Mouse (Mus musculus) kidney, postnatal 4 days (tissue): ENCODE results near the gene Vmn2r15.

Source experiments
- DNase-seq, 2 experiments: peaks; one replicate each; pipeline ENCODE4 v3.0.0; 2021; ENCODE audit warnings: mixed read lengths in 2 of 2

Gene Vmn2r15

DNA sequence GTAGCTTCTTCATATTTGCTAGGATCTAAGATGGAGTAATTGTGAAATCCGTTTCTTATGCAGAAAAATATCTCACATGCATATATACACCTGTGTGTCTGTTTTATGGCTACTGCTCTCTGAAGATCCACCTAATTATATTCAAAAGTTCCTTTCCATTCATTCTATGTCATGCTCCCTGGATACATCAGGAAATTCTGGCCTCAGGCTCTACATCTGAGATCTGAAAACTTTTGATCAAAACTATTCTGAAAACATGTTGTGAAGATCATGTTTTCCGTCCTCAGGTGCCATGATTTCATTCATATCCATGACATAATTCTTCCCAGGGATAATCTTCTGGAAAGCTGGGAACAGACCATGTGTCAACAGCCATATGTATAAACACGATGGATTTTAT is at the start of gene Vmn2r15:
Gene Vmn2r15, minus strand, starts transcription at position 101 of the 400 bp plus-strand sequence.
- DNase-seq, result no peak

DNA sequence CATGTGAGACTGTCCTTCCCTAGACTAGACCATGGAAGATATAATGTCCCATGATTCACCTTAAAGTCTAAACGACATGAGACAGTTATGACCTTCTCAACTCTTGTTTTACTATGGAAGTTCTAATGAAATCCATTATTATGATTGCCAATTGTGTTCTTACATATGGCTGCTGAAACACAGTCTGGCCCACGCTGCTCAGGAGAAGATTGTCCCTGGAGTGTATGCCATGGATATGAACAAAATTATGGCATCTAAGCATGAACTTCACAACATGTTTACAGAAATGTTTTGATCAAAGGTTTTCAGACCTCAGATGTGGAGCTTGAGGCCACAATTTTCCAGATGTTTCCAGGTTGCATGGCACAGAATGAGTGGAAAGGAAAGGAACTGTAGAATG is 32.4 kb upstream of the Vmn2r15 start, which contains the start of gene Vmn2r16:
Gene Vmn2r16, plus strand, starts transcription at position 301 of the 400 bp plus-strand sequence.
- DNase-seq, result no peak

DNA sequence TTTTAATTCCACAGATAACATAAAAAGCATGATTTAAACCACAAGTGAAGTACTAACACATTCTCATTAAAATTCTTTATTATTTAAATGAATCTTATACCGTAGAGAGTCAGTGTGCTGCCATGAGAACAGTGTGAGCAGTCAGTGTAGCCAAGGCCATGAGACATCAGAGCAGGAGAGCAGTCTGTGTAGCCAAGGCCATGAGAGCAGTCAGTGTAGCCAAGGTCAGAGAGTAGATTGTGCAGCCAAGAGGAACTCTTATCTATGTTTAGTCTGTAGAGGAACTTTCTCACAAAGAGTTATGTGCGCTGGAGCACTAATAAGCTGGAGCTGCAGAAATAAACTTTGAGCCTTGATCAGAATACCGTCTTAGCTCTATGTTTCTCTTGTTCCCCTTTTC is 2.8 kb downstream of the Vmn2r15 start:
- DNase-seq, result no peak
